Mouse (Mus musculus): ENCODE measurements around the gene Pcgf5.

DNA sequence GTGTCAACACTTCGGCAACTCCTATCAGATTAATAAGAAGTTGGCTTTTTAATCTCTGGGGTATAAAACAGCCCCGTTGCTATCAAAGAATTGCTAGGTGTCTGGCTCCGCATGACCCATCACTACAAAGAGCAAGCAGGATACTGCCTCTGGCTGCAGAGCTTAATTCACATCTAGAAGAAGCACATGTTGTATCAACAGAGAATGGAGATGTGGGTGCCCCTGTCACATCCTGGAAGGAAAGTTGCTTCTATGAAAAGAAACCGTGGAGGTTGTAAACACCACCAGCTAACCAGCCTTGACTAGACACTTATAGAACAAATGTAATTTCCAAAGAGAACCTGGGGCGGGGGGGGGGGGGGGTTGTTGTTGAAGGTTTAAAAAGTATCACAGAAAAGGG lies 35.9 kb downstream of the Pcgf5 start:
- TF ChIP-seq CTCF (IDR thresholded peaks at IDR 0.05; ENCODE audit: low read depth): no peak
- no peak for TF ChIP-seq EP300 (optimal IDR thresholded peaks at IDR 0.05)

All from stomach, postnatal 0 days (tissue).